Mouse (Mus musculus): ENCODE measurements around the gene Ccdc85a.
"Not testable (repeated sequence)": the region's sequence is repeated elsewhere in the genome, so short reads cannot be mapped to it uniquely, and the experiment has no call there.

The Ccdc85a gene

DNA sequence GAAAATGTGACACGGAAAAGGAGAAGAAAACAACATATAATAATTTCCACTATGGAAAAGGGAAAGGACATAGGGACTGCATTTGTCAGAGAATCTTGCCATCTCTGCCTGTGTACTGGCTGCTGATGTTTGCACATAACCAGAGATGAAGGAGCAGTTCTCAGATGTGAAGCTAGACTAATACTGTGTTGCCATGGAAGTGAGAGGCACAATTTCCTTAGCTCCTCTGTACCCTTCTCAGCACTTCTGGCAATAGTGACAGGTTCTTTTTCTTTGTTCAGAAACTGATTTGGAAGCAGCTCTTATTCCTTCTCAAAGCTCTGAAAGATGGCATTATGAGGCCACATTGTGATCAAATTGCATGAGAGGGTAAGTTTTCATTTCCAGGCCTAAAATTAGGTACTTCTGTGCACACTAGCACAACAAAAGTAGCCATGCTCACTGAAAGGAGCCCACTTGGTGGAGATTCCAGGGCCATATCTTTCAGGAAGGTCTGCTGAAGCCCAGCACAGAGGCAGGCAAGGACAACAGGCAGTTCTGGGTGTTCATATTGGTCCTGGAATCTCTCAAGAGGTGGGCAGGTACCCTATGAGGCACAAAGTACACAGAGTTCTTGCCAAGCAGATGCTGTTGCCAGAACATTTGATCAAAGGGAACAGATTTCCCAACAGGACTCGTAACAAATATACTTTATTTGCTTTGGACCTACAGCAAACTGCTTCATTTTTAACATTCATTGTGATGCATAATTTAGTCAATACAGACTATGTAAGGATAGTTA is 161.5 kb downstream of the Ccdc85a start:
- in situ Hi-C loops (cut with MboI, MseI) = no loop called here

GRCm38 (mm10) chr11:28415841-28416240 is 168.3 kb downstream of the Ccdc85a start:
- in situ Hi-C loops (cut with MboI, MseI) = no loop called here

DNA sequence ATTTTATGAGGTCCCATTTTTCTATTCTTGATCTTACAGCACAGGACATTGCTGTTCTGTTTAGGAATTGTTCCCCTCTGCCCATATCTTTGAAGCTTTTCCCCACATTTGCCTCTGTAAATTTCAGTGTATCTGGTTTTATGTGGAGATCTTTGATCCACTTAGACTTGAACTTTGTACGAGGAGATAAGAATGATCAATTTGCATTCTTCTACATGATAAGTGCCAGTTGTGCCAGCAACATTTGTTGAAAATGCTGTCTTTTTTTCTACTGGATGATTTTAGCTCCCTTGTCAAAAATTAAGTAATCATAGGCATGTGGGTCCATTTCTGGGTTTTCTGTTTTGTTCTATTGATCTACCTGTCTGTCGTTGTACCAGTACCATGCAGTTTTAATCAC is 174.2 kb downstream of the Ccdc85a start:
- in situ Hi-C loops (cut with MboI, MseI) = not testable (repeated sequence)

DNA sequence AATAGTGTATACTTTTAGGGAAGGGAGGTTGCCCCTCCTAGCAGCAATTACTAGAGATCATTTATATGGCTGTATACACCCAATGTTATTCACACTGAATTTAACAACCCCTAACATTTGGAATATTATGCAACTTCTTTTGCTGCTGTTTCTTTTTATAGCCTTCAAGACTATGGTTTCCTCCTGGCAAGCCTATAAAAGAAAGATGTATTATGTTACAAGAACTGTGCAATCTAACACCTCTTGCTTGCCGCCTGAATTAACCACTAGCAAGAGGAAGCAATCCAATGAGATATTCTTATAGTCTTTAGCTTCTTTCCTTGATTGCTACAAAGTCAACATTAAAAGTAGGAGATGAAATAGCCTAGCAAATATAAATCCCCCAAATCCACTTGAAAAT is 187.0 kb downstream of the Ccdc85a start:
- in situ Hi-C loops (cut with MboI, MseI) = no loop called here

- in situ Hi-C loops (cut with MboI, MseI) = no loop called here
Measured at GRCm38 (mm10) chr11:28375891-28376290, 208.2 kb downstream of the Ccdc85a start.

- in situ Hi-C loops (cut with MboI, MseI) = no loop called here
Measured at GRCm38 (mm10) chr11:28374636-28375035, 209.5 kb downstream of the Ccdc85a start.

DNA sequence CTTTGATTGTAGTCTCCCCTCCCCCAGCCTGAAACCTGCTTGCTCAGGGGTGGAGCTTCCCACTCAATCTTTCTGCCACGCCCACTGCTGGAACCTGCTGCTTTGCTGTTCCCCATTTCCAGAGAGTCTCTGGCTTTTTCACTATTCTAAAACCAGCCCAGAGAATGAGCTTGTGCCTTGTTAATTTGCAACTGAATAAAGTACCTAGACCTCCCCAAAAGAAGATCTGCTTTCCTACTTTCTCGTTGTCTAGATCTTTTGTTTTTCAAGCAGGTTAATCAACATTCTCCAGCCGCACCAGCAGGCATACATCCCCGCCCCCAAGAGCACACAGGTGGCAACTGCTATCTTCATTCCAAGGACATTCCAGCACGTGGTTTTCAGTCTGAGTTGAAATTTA is 212.7 kb downstream of the Ccdc85a start:
- in situ Hi-C loops (cut with MboI, MseI) = not testable (repeated sequence)

GRCm38 (mm10) chr11:28365929-28366244 is 218.2 kb downstream of the Ccdc85a start:
- in situ Hi-C loops (cut with MboI, MseI) = no loop called here

GRCm38 (mm10) chr11:28365209-28365928 is 218.8 kb downstream of the Ccdc85a start:
- in situ Hi-C loops (cut with MboI, MseI) = no loop called here

GRCm38 (mm10) chr11:28343465-28343864 is 240.7 kb downstream of the Ccdc85a start:
- in situ Hi-C loops (cut with MboI, MseI) = no loop called here

GRCm38 (mm10) chr11:28341887-28342286 is 242.2 kb downstream of the Ccdc85a start:
- in situ Hi-C loops (cut with MboI, MseI) = no loop called here

DNA sequence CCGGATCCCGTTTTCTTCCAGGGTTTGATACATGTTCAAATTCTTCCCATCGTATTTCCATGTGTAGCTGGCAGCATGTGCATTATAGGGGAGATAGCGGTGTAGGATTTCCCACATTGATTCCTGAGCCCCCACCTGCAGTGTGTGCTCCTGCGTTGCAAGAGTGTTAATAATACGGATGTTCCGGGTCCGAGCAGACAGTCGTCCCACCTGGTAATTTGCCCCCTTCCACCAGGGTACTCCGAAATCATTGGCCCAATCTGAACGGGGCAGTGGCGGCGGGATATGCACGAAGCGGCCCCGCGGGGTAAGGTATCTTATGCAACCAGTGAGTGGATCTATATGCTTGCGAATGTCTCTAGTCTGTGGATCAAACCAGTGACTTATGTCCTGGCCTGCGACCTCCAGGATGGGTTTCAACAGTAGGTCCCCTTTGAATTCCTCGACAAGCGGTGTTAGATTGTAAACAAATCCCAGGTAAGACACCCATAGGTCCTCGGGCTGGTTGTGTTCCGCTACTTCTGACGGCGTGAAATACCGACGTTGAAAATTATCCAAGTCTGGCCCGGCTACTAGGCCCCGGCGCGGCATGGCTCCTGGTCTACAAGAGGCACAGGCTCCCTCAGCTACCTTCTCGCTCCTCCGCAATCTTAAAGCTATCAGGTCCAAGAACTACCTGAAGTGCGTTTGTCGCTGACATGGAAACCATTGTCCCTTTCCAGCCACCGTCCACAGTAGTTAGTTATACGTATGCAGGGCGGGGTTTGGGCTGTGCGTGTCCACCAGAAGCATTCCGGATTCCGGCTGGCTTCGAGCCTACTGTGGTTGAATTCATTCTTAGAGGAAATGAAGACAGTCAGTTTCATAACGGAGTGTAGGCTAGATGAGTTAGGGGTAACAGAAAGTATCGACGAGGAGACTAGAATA is 244.6 kb downstream of the Ccdc85a start, which contains the start of gene Gm6685:
TSS of gene Gm6685 (minus strand) at position 644 of the 927 bp plus-strand sequence.
- in situ Hi-C loops (cut with MboI, MseI) = not testable (repeated sequence)
